Mouse (Mus musculus) neural tube, embryonic 12.5 days (tissue): Measurements from ENCODE around the gene Ankle1. TPM values are rescaled to one million over a fixed set of nuclear protein-coding genes. Genes with fewer than 3 reads are reported as not detected.
A peak's percentile ranks its signal among the peaks of the same experiment; 100 is the strongest.

ENCODE experiments used
- ATAC-seq: fragments of 200-750 bp; cut with Nextera tagmentation; 2 replicates; pipeline ENCODE4 v1.8.0; 2017; ENCODE audit warnings: low read depth, mild to moderate bottlenecking, moderate TSS enrichment, moderate library complexity; ENCODE audit not compliant: low FRiP score
- H3K27ac ChIP-seq: fragments of 300-500 bp; sonication (generic); 2 replicates; pipeline ENCODE4 v1.5.1; 2016
- H3K27me3 ChIP-seq: fragments of 300-500 bp; sonication (generic); replicated peaks from 2 replicates; pipeline ENCODE4 v1.6.1; 2016; ENCODE audit warnings: mild to moderate bottlenecking
- H3K36me3 ChIP-seq: fragments of 300-500 bp; sonication (generic); 2 replicates; pipeline ENCODE4 v1.6.1; 2016; ENCODE audit warnings: mild to moderate bottlenecking
- H3K4me1 ChIP-seq: fragments of 300-500 bp; sonication (generic); 2 replicates; pipeline ENCODE4 v1.6.1; 2016
- H3K4me2 ChIP-seq: fragments of 300-500 bp; sonication (generic); replicated peaks from 2 replicates; pipeline ENCODE4 v1.6.1; 2016; ENCODE audit warnings: mild to moderate bottlenecking
- H3K4me3 ChIP-seq: fragments of 300-500 bp; sonication (generic); 2 replicates; pipeline ENCODE4 v1.5.1; 2016
- H3K9ac ChIP-seq: fragments of 300-500 bp; sonication (generic); 2 replicates; pipeline ENCODE4 v1.6.1; 2016; ENCODE audit warnings: mild to moderate bottlenecking
- H3K9me3 ChIP-seq: fragments of 300-500 bp; sonication (generic); 2 replicates; pipeline ENCODE4 v1.6.1; 2016; ENCODE audit warnings: mild to moderate bottlenecking
- WGBS: fragments of 180-500 bp; shearing (Covaris S2); methylation state at CpG from one replicate; pipeline ENCODE4 v1.1.7; 2016; 5-methylcytosine and 5-hydroxymethylcytosine counted together
- polyA plus RNA-seq: library from polyadenylated mRNA; unstranded; fragments of >200 nt; fragmentation: Nextera tagmentation; extraction: Ambion mirVana; gene quantifications from 2 replicates; pipeline ENCODE4 v1.2.1, GENCODE M21; 2016

The Ankle1 gene
- polyA plus RNA-seq, 1 experiment from 2014 or later: 26.6 TPM

DNA sequence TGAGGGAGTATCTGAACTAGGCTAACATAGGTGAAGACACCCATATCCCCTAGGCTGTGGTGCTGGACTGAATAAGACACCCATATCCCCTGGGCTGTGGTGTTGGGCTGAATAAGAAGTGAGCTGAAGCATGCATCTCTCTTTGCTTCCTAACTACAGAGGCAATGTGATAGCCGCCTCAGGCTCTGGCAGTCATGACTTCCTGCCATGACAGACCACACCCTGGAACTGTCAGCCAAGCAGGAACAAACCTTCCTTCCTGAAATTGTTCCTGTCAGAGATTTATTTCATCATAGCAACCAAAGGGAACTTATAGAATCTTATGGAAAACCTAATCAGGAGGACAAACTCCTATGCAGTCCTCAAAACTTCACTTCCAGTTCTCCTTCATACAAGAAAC, 17.5 kb upstream of the Ankle1 start:
- Histone ChIP-seq H3K4me3 (no peak overlapping the region), H3K9ac (no peak overlapping the region), H3K4me1 (peaks cover 11% of the 10 kb centered on the region; the same call in 1 of the 2 replicates), H3K36me3 (no peaks in the 10 kb centered on the region), H3K9me3 (no peaks in the 10 kb centered on the region), H3K27ac (no peak overlapping the region), H3K4me2 (no peak overlapping the region), H3K27me3 (no peaks in the 10 kb centered on the region)
- 76% methylated on average over 1 of the region's 1 CpGs for WGBS
- no peak for ATAC-seq

DNA sequence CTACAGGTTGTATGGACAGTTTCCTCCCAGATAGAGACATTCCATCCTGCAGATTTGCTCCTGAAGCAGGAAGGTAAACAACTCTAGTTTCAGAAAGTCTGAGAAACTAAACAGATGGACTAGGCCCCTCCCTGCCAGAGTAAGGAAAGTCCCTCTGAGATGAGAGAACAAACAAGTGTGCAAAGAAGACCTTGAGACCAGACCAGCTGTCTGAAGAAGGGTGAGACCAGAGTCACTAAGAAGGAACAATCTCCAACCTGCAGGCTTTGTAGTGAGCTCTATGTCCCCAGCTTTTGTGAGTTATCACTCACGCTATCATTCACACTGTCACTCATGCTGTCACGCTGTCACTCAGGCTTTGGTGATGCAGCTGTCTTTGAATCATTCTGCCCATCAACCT, 14.1 kb upstream of the Ankle1 start:
- Histone ChIP-seq H3K27ac (no peak overlapping the region), H3K9me3 (no peaks in the 10 kb centered on the region), H3K27me3 (no peaks in the 10 kb centered on the region), H3K36me3 (no peaks in the 10 kb centered on the region), H3K4me3 (no peak overlapping the region), H3K4me2 (no peak overlapping the region), H3K4me1 (peaks cover 8% of the 10 kb centered on the region), H3K9ac (no peak overlapping the region)
- ATAC-seq: no peak
- WGBS: 86% methylated on average over 2 of the region's 2 CpGs

DNA sequence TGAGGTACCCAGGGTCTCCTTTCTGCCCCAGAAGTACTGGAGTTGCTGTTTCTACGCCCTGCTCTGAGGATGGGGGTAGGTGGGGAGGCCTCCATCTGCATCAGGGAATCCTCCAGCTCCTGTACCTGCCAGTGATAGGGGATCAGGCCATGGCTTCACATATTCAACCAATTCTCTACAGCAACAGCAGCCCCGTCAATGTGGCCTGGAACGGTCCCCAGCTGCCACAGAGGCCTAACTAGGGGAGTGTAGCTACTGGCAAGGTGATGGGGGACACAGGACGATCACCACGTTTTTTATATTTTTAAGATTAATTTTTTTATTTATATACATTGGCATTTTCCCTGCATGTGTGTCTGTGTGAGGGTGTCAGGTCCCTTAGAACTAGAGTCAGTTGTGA, 13.4 kb upstream of the Ankle1 start:
- Histone ChIP-seq H3K27ac (no peak overlapping the region), H3K9ac (no peak overlapping the region), H3K36me3 (no peaks in the 10 kb centered on the region), H3K4me2 (no peak overlapping the region), H3K27me3 (no peaks in the 10 kb centered on the region), H3K9me3 (no peaks in the 10 kb centered on the region), H3K4me3 (no peak overlapping the region), H3K4me1 (peaks cover 11% of the 10 kb centered on the region)
- ATAC-seq: no peak
- 77% methylated on average over 5 of the region's 5 CpGs for WGBS

DNA sequence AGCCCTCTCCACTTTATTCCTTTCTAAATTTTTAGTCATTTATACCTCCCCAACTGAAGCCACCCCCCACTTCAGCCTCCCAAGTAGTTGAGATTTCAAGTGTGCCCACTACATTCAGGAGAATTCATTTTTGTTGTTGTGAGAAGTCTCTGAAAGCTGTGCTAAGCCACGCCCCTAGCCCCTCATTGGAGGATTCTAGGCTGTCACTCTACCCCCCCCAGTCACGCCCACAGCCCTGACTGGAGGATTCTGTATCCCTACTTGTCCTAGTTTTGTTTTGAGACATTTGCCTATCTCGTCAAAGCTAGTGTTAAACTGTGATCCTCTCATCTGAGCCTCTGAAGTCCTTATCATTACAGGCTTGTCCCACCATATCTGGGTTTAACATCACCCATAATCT, 12.9 kb upstream of the Ankle1 start:
- Histone ChIP-seq H3K4me1 (peaks cover 16% of the 10 kb centered on the region), H3K27ac (no peak overlapping the region), H3K36me3 (no peaks in the 10 kb centered on the region), H3K9ac (no peak overlapping the region), H3K27me3 (no peaks in the 10 kb centered on the region), H3K4me2 (0 out of 2 replicates have a peak overlapping the region, but pooled peaks have one; percentile 14), H3K4me3 (no peak overlapping the region), H3K9me3 (no peaks in the 10 kb centered on the region)
- WGBS: 15% methylated on average over 3 of the region's 3 CpGs
- ATAC-seq: no peak

DNA sequence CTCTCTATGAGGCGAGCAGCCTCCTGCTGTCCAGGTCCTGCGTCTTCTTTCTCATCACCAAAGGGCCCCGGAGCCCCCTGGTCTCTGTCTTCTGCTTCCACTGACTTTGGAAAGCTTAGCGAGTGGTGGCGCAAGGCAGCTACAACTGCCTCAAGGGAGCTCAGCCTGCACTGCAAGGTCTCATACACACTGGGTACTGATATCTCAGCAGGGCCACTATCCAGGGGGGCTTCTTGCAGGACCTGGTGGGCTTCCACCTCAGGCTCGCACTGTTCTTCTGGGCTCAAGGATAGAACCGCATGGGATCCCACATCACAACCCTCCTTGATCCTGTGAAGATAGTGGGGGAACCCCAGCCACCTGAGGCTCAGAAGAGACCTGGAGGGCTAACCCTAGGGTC, 11.3 kb upstream of the Ankle1 start:
- no peak for ATAC-seq
- Histone ChIP-seq H3K9ac (no peak overlapping the region), H3K4me2 (no peak overlapping the region)

DNA sequence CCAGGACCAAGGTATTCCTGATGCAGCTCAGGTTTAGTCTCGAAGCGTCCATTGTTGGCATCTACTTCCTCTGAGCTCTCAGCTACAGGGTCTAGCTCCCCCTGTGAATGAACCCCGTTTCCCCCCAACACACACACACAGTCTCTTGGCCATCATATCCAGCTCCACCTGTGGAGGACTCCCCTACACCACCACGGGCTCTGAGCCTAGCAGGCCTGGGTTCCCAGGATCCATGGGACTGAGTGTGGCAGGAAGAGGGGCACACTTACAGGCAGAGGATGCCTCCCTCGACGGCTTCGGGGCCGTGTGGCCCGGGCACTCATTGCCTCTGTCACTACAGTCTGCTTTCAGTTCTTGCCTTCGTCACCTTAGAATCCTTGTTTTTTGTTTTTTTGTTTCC, 10.7 kb upstream of the Ankle1 start:
- H3K4me2 ChIP-seq: no peak overlapping the region
- H3K27ac ChIP-seq: no peak overlapping the region
- ATAC-seq: no peak
- H3K4me3 ChIP-seq: no peak overlapping the region
- 85% methylated on average over 10 of the region's 10 CpGs for WGBS
- H3K9ac ChIP-seq: no peak overlapping the region
- no peaks in the 10 kb centered on the region for H3K9me3 ChIP-seq
- H3K36me3 ChIP-seq: peaks cover 14% of the 10 kb centered on the region
- H3K4me1 ChIP-seq: peaks cover 16% of the 10 kb centered on the region
- H3K27me3 ChIP-seq: no peaks in the 10 kb centered on the region

More for the DNA sequence above, 11.3 kb upstream of the Ankle1 start:
- H3K27me3 ChIP-seq: no peaks in the 10 kb centered on the region
- no peaks in the 10 kb centered on the region for H3K9me3 ChIP-seq
- peaks cover 16% of the 10 kb centered on the region for H3K4me1 ChIP-seq
- no peak overlapping the region for H3K4me3 ChIP-seq
- WGBS: 80% methylated on average over 7 of the region's 7 CpGs
- no peak overlapping the region for H3K27ac ChIP-seq
- H3K36me3 ChIP-seq: peaks cover 9% of the 10 kb centered on the region

DNA sequence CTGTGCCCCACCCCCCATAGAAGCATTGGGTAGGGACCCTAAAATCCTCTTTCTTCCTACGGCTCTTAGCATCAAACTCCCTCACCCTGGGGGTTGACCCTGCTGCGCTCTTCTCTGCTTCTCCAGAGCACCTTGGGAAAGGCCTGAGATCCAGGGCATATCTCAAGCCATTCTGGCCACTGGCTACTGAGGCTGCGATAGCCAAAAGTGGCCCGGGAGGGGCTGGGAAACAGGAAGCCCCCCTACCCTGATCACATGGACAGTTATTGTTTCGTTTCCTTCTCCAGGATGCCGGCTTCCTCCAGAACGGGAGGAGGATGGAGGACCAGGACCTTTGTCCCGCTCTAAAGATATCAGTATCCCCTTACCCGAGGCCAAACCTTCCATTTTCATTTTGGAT, 10.2 kb upstream of the Ankle1 start, which contains the start of gene Ushbp1:
TSS of gene Ushbp1 (minus strand) at position 174 of the 400 bp plus-strand sequence.
- Histone ChIP-seq H3K27me3 (no peaks in the 10 kb centered on the region), H3K4me1 (peaks cover 16% of the 10 kb centered on the region), H3K4me2 (peak within 1 kb of the TSS; percentile 75), H3K36me3 (peaks cover 14% of the 10 kb centered on the region), H3K9me3 (no peaks in the 10 kb centered on the region), H3K4me3 (peak within 1 kb of the TSS; percentile 63), H3K9ac (peak within 1 kb of the TSS; percentile 69; the same call in 1 of the 2 replicates), H3K27ac (no peak within 1 kb of the TSS; the same call in 1 of the 2 replicates)
- no peak for ATAC-seq
- WGBS: 92% methylated on average over 9 of the region's 9 CpGs

DNA sequence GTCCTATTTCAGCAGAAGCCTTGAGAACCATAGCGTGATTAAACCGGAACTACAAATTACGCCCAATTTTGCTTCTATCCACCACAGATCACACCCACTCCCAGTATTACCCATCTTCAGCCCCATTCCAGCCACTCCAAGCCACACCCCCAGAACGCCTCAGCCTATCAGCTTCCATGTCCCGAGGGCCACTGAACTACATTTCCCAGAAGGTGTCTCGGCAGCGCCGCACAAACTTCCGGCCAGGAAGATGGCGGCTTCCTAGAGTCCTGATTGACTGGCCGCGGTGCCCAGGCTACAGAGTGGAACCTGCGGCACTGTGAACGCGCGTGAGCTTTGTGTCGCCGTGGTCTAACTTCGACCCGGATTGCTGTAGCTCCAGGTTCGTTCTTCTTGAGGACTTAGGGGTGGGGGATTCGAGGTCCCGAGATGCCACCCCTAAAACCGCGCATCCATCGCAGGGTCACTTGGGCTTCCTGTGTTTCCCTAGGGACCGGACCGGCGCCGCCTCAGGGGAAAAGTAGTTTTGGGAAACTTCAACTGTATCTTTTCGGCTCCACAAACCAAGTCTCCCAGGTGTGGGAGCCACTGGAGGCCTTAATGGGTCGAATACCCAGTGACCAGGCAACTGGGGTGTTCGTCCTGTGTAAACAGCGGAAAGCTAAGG, 9.0 kb upstream of the Ankle1 start, which contains the start of gene Babam1:
TSS of gene Babam1 (plus strand) at position 223 of the 667 bp plus-strand sequence.
- Histone ChIP-seq H3K4me2 (peak within 1 kb of the TSS; percentile 75), H3K27ac (no peak within 1 kb of the TSS; the same call in 1 of the 2 replicates), H3K36me3 (peaks cover 14% of the 10 kb centered on the region), H3K9ac (peak within 1 kb of the TSS; percentile 69), H3K4me3 (peak within 1 kb of the TSS; percentile 63), H3K27me3 (no peaks in the 10 kb centered on the region), H3K9me3 (no peaks in the 10 kb centered on the region), H3K4me1 (peaks cover 16% of the 10 kb centered on the region)
- peak; percentile 97 for ATAC-seq
- WGBS: under 1% methylated on average over 34 of the region's 34 CpGs

DNA sequence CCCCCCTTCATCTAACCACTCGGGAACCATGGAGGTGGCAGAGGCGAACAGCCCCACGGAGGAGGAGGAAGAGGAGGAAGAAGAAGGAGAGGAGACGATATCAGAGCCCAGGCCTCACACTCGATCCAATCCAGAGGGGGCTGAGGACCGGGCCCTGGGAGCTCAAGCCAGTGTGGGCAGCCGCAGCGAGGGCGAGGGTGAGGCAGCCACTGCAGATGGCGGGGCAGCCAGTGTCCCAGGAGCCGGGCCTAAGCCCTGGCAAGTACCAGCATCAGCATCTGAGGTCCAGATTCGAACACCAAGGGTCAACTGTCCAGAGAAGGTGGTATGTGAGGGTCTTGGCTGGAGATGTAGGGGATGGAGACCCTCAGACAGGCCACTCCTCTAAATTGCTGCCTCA, 8.1 kb upstream of the Ankle1 start:
- peaks cover 16% of the 10 kb centered on the region for H3K4me1 ChIP-seq
- H3K27ac ChIP-seq: no peak overlapping the region
- ATAC-seq: no peak
- H3K4me3 ChIP-seq: peak overlapping the region; percentile 63
- H3K9me3 ChIP-seq: no peaks in the 10 kb centered on the region
- no peaks in the 10 kb centered on the region for H3K27me3 ChIP-seq
- 90% methylated on average over 12 of the region's 12 CpGs for WGBS
- H3K4me2 ChIP-seq: peak overlapping the region; percentile 75
- 0 out of 2 replicates have a peak overlapping the region, but pooled peaks have one; percentile 69 for H3K9ac ChIP-seq
- H3K36me3 ChIP-seq: peaks cover 14% of the 10 kb centered on the region

DNA sequence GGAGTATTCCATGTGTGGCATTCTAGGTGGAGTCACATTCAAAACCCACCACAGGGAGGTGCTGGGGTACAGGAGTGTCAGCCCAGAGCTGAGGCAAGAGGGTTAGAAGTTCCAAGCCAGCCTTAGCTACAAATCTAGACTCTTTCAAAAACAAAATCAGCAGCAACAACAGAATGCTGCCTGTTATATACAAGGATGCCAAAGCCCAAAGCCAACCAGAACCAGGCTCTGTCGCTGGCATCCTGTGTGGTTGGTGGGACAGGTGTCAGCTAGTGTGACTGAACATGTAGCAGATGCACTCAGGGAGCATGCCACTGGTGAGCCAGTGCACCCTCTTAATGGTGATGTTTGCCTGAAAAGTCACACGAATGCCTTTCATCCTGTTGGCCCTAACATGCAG, 5.0 kb upstream of the Ankle1 start:
- Histone ChIP-seq H3K4me1 (peaks cover 12% of the 10 kb centered on the region), H3K9me3 (no peaks in the 10 kb centered on the region), H3K27me3 (no peaks in the 10 kb centered on the region), H3K9ac (no peak overlapping the region), H3K36me3 (peaks cover 14% of the 10 kb centered on the region), H3K4me3 (no peak overlapping the region), H3K27ac (no peak overlapping the region), H3K4me2 (no peak overlapping the region)
- WGBS: 94% methylated on average over 2 of the region's 2 CpGs
- ATAC-seq: no peak

DNA sequence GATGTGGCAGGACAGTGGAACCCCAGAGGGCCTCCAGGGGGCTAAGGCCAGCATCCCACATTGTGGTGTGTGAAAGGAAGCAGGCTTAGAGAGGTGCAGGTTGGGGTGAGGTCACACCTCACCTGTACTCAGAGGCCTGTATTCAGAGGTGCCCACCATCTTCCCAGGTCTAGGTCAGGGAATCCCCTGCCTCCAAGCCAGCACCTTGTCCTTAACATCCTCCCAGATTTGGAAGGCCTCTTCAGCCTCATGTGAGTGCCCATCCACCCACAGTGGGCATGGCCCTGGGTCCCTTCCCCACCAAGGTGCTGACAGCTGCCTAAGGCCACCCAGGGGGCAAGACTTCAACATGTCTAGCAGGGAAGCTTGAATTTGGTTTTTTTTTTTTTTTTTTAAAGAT, 4.4 kb upstream of the Ankle1 start:
- peaks cover 14% of the 10 kb centered on the region for H3K36me3 ChIP-seq
- ATAC-seq: no peak
- no peak overlapping the region for H3K4me2 ChIP-seq
- H3K4me3 ChIP-seq: no peak overlapping the region
- no peak overlapping the region for H3K27ac ChIP-seq
- no peaks in the 10 kb centered on the region for H3K9me3 ChIP-seq
- H3K4me1 ChIP-seq: peaks cover 15% of the 10 kb centered on the region
- no peak overlapping the region for H3K9ac ChIP-seq
- no peaks in the 10 kb centered on the region for H3K27me3 ChIP-seq

DNA sequence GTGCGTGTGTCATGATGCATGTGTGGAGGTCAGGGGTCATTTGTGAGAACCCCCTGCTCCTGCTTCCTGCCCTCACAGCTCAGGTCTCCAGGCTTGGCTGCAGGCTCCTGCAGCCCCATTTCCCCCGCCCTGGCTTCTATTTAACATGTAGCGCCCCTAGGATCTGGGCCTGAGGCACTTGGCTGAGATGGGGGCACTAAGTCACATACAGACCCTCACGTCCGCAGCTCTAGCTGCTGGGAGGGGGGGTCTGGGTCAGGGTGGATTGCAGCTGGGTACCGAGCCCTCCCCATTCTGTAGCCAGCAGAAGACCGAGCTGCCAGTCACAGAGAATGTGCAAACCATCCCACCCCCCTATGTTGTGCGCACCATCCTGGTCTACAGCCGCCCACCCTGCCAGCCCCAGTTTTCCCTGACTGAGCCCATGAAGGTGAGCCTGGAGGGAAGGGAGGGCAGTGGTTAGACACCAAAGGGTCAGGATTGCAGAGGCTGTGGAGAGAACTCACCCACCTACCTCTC, 3.3 kb upstream of the Ankle1 start:
- Histone ChIP-seq H3K36me3 (peaks cover 14% of the 10 kb centered on the region), H3K4me3 (no peak overlapping the region), H3K27ac (no peak overlapping the region), H3K27me3 (no peaks in the 10 kb centered on the region), H3K9ac (no peak overlapping the region), H3K9me3 (no peaks in the 10 kb centered on the region), H3K4me1 (peaks cover 18% of the 10 kb centered on the region), H3K4me2 (no peak overlapping the region)
- no peak for ATAC-seq
- WGBS: 84% methylated on average over 9 of the region's 9 CpGs
